Mouse (Mus musculus) midbrain, embryonic 12.5 days (tissue): Measurements from ENCODE around the gene Tubg1. TPM values are rescaled to one million over a fixed set of nuclear protein-coding genes. Genes with fewer than 3 reads are reported as not detected.

ENCODE experiments used
- ATAC-seq: fragments of 200-750 bp; cut with Nextera tagmentation; 2 replicates; pipeline ENCODE4 v1.8.0; 2017; ENCODE audit warnings: low read depth, moderate TSS enrichment, moderate library complexity; ENCODE audit not compliant: low FRiP score
- H3K27ac ChIP-seq: fragments of 300-500 bp; sonication (generic); replicated peaks from 2 replicates; pipeline ENCODE4 v1.5.1; 2016; ENCODE audit warnings: mild to moderate bottlenecking
- H3K27me3 ChIP-seq: fragments of 300-500 bp; sonication (generic); 2 replicates; pipeline ENCODE4 v1.6.1; 2016; ENCODE audit warnings: mild to moderate bottlenecking
- H3K36me3 ChIP-seq: fragments of 300-500 bp; sonication (generic); 2 replicates; pipeline ENCODE4 v1.6.1; 2016
- H3K4me1 ChIP-seq: fragments of 300-500 bp; sonication (generic); 2 replicates; pipeline ENCODE4 v1.6.1; 2016
- H3K4me2 ChIP-seq: fragments of 300-500 bp; sonication (generic); replicated peaks from 2 replicates; pipeline ENCODE4 v1.6.1; 2016; ENCODE audit warnings: mild to moderate bottlenecking, moderate library complexity
- H3K4me3 ChIP-seq: fragments of 300-500 bp; sonication (generic); 2 replicates; pipeline ENCODE4 v1.5.1; 2016; ENCODE audit warnings: mild to moderate bottlenecking
- H3K9ac ChIP-seq: fragments of 300-500 bp; sonication (generic); replicated peaks from 2 replicates; pipeline ENCODE4 v1.6.1; 2016; ENCODE audit warnings: mild to moderate bottlenecking, moderate library complexity
- H3K9me3 ChIP-seq: fragments of 300-500 bp; sonication (generic); 2 replicates; pipeline ENCODE4 v1.6.1; 2016; ENCODE audit warnings: mild to moderate bottlenecking
- WGBS: fragments of 180-500 bp; shearing (Covaris S2); methylation state at CpG from one replicate; pipeline ENCODE4 v1.1.7; 2016; 5-methylcytosine and 5-hydroxymethylcytosine counted together
- polyA plus RNA-seq: library from polyadenylated mRNA; unstranded; fragments of >200 nt; fragmentation: Nextera tagmentation; extraction: Ambion mirVana; gene quantifications from 2 replicates; pipeline ENCODE4 v1.2.1, GENCODE M21; 2016

Gene Tubg1
- polyA plus RNA-seq, 1 experiment from 2014 or later = 97.4 TPM

GRCm38 (mm10) chr11:101131187-101131586 is 11.4 kb downstream of the Tubg1 start:
- Histone ChIP-seq H3K4me1 (no peaks in the 10 kb centered on the region), H3K27me3 (no peaks in the 10 kb centered on the region; the same call in 1 of the 2 replicates), H3K36me3 (peaks cover 13% of the 10 kb centered on the region), H3K9ac (no peak overlapping the region), H3K4me2 (no peak overlapping the region), H3K4me3 (no peak overlapping the region), H3K9me3 (peaks cover 5% of the 10 kb centered on the region; the same call in 1 of the 2 replicates), H3K27ac (no peak overlapping the region)
- WGBS = 96% methylated on average over 2 of the region's 2 CpGs
- no peak for ATAC-seq

- Histone ChIP-seq H3K36me3 (peaks cover 8% of the 10 kb centered on the region), H3K9me3 (peaks cover 5% of the 10 kb centered on the region; the same call in 1 of the 2 replicates), H3K4me3 (no peak overlapping the region), H3K27ac (no peak overlapping the region), H3K27me3 (no peaks in the 10 kb centered on the region; the same call in 1 of the 2 replicates), H3K4me1 (no peaks in the 10 kb centered on the region), H3K9ac (no peak overlapping the region), H3K4me2 (no peak overlapping the region)
- no peak for ATAC-seq
- WGBS = 88% methylated on average over 6 of the region's 6 CpGs
Observed at GRCm38 (mm10) chr11:101131701-101132100, 12.0 kb downstream of the Tubg1 start.

DNA sequence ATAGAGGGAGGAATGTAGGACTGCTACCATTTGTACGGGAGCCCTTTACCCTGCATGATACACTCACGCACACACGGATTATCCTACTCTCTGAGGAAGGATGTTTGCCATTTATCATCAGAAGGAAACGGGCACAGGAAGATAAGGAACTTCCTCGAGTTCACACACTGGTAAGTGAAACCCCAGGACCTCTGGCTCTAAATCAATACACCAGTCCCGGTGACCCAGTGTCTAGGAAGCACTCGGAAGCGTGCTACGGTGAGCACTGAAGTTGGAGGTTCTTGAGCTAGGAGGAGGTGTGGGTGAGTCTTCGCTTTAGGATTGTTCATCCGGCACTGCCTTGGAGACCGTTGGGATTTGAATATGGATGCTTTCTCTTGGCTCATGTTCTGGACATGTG is 13.3 kb downstream of the Tubg1 start:
- no peaks in the 10 kb centered on the region for H3K36me3 ChIP-seq
- H3K27me3 ChIP-seq = no peaks in the 10 kb centered on the region; the same call in 1 of the 2 replicates

DNA sequence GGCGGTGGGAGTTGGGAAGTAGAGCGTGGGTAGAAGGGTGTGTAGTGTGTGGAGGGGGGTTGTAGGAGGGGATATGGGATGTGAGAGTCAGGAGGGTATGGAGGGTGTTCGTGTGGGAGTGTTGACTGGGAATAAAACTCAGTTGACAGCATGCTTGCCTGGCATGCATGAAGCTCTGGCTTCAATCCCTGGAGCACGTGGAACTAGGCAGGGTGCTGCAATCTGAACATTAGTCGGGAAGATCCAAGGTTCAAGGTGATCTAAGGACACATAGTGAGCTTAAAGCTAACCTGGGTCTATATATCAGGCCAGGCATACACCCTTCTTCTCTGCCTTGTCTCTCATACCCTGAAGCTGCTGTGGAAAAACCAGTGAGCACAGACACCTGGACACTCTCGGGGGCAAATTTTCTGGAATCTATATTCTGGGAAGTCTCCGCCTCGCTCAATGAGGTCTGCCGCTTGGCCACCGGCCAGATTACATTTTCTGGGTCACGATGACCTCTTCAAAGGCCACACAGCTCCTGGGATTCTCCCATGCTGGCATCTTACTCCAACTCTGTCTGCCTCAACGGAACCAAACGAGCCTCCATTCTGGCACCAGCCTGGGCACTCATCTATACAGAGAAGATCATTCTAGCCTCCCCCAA is 14.6 kb downstream of the Tubg1 start:
- Histone ChIP-seq H3K9ac (no peak overlapping the region), H3K4me3 (no peak overlapping the region), H3K27me3 (no peaks in the 10 kb centered on the region; the same call in 1 of the 2 replicates), H3K27ac (no peak overlapping the region), H3K36me3 (no peaks in the 10 kb centered on the region), H3K9me3 (no peaks in the 10 kb centered on the region), H3K4me1 (peaks cover 6% of the 10 kb centered on the region; the same call in 1 of the 2 replicates), H3K4me2 (no peak overlapping the region)
- WGBS = 84% methylated on average over 13 of the region's 13 CpGs
- ATAC-seq = no peak

More for the DNA sequence above, 13.3 kb downstream of the Tubg1 start:
- Histone ChIP-seq H3K4me2 (no peak overlapping the region), H3K27ac (no peak overlapping the region), H3K9ac (no peak overlapping the region), H3K4me1 (no peaks in the 10 kb centered on the region), H3K9me3 (no peaks in the 10 kb centered on the region), H3K4me3 (no peak overlapping the region)
- no peak for ATAC-seq
- WGBS = 83% methylated on average over 12 of the region's 12 CpGs

DNA sequence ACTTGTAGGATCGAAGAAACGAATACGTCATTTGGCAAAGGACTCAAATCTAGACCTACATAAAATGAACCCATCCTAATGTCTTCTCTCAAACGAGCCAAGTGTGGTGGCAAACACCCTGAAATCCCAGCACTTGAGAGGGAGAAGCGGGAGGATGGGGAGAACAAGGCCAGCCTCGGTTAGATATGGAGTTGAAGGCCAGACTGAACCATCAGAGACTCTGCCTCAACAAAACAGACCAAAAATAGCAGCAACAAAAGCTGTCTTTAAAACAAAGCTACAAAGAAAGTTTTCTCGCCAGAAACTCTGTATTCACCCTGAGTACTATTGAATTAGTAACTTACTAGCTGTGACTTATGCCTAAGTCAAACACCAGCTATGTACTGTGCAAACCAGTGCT is 17.3 kb downstream of the Tubg1 start:
- H3K9ac ChIP-seq = no peak overlapping the region
- H3K4me3 ChIP-seq = no peak overlapping the region
- WGBS = 84% methylated on average over 7 of the region's 7 CpGs
- H3K27ac ChIP-seq = no peak overlapping the region
- no peak overlapping the region for H3K4me2 ChIP-seq
- H3K4me1 ChIP-seq = peaks cover 9% of the 10 kb centered on the region; the same call in 1 of the 2 replicates
- H3K36me3 ChIP-seq = no peaks in the 10 kb centered on the region
- ATAC-seq = no peak
- no peaks in the 10 kb centered on the region for H3K9me3 ChIP-seq
- peaks cover 12% of the 10 kb centered on the region for H3K27me3 ChIP-seq

DNA sequence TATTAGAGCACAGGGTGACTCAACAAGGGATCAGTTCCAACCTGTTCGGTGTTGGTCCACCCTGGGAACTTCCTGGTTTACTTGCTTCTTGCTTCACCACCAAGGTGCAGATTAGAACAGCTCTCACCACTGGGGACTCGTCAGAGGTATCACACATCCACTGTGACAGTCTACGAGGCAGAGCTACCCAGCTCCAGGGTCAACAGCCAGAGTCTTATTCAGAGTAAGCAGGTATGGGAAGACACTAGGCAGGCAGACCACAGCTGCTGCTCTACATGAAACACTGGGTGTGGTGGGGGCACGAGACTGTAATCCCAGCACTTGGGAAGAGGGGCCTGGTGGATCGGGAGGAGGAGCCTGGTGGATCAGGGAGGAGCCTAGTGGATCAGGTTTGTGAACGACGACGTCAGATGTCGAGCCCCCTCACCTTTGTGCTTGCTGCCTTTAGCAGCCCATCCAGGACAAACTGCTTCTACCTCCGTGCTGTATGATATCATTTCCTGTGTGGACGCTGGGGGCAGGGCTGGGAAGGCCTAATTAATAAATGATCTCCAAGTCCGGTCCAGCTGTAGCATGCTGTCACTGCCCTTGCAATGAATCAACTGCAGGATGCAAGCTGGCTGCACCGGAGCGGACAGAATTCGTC is 18.9 kb downstream of the Tubg1 start:
- no peaks in the 10 kb centered on the region for H3K36me3 ChIP-seq
- H3K4me1 ChIP-seq = peaks cover 13% of the 10 kb centered on the region
- H3K27me3 ChIP-seq = peaks cover 13% of the 10 kb centered on the region
- H3K9me3 ChIP-seq = no peaks in the 10 kb centered on the region
- H3K9ac ChIP-seq = peak overlapping the region; percentile 11; the same call in 1 of the 2 replicates
- WGBS = 29% methylated on average over 15 of the region's 15 CpGs
- peak overlapping the region; percentile 14; the same call in 1 of the 2 replicates for H3K4me3 ChIP-seq
- ATAC-seq = no peak; the same call in 1 of the 2 replicates
- peak overlapping the region; percentile 35 for H3K27ac ChIP-seq
- peak overlapping the region; percentile 32 for H3K4me2 ChIP-seq

GRCm38 (mm10) chr11:101140164-101140819 is 20.6 kb downstream of the Tubg1 start:
- no peaks in the 10 kb centered on the region for H3K36me3 ChIP-seq
- peaks cover 13% of the 10 kb centered on the region for H3K27me3 ChIP-seq
- ATAC-seq = no peak
- H3K4me2 ChIP-seq = peak overlapping the region; percentile 42
- peak overlapping the region; percentile 24 for H3K4me3 ChIP-seq
- H3K4me1 ChIP-seq = peaks cover 17% of the 10 kb centered on the region
- no peaks in the 10 kb centered on the region for H3K9me3 ChIP-seq
- 41% methylated on average over 27 of the region's 27 CpGs for WGBS
- no peak overlapping the region for H3K9ac ChIP-seq
- no peak overlapping the region for H3K27ac ChIP-seq

GRCm38 (mm10) chr11:101141088-101141487 is 21.4 kb downstream of the Tubg1 start:
- Histone ChIP-seq H3K9ac (no peak overlapping the region), H3K4me3 (no peak overlapping the region), H3K9me3 (no peaks in the 10 kb centered on the region), H3K4me2 (no peak overlapping the region), H3K36me3 (no peaks in the 10 kb centered on the region), H3K4me1 (peaks cover 17% of the 10 kb centered on the region), H3K27ac (no peak overlapping the region), H3K27me3 (peaks cover 13% of the 10 kb centered on the region)
- no peak for ATAC-seq
- WGBS = 79% methylated on average over 8 of the region's 8 CpGs

GRCm38 (mm10) chr11:101142215-101142967 is 22.7 kb downstream of the Tubg1 start:
- H3K4me2 ChIP-seq = no peak overlapping the region
- H3K9me3 ChIP-seq = no peaks in the 10 kb centered on the region
- H3K36me3 ChIP-seq = no peaks in the 10 kb centered on the region
- WGBS = 88% methylated on average over 10 of the region's 10 CpGs
- H3K4me3 ChIP-seq = no peak overlapping the region
- ATAC-seq = no peak
- no peak overlapping the region for H3K9ac ChIP-seq
- H3K27ac ChIP-seq = no peak overlapping the region
- peaks cover 21% of the 10 kb centered on the region for H3K4me1 ChIP-seq
- H3K27me3 ChIP-seq = peaks cover 13% of the 10 kb centered on the region

- ATAC-seq = peak; percentile 76
- Histone ChIP-seq H3K9ac (peak overlapping the region; percentile 41; the same call in 1 of the 2 replicates), H3K4me1 (peaks cover 19% of the 10 kb centered on the region), H3K9me3 (no peaks in the 10 kb centered on the region), H3K4me2 (peak overlapping the region; percentile 53), H3K36me3 (no peaks in the 10 kb centered on the region), H3K27me3 (peaks cover 13% of the 10 kb centered on the region), H3K27ac (peak overlapping the region; percentile 70), H3K4me3 (peak overlapping the region; percentile 25)
- WGBS = 22% methylated on average over 19 of the region's 19 CpGs
Observed at GRCm38 (mm10) chr11:101143338-101144225, 23.8 kb downstream of the Tubg1 start.

DNA sequence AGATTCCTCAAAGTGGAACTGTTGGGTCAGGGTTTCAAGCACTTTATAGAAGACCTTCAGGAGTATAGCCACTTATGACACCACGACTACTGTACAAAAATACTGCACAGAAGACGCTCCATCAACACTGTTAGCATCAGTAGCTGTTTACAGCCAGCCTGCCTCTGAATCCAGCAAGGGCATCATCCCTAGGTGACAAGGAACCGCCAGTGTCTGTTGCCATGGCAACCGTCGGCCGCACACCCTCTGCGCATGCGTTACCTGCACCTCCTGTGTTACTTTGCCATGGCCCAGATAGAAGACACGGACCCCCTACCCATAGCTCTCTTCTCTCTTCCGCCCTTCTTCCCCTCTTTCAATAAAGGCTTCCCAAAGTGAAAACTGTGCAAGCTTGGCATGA is 26.6 kb downstream of the Tubg1 start:
- H3K9ac ChIP-seq = no peak overlapping the region
- H3K36me3 ChIP-seq = no peaks in the 10 kb centered on the region
- H3K27me3 ChIP-seq = peaks cover 6% of the 10 kb centered on the region
- no peak for ATAC-seq
- H3K27ac ChIP-seq = peak overlapping the region; percentile 44; the same call in 1 of the 2 replicates
- H3K4me1 ChIP-seq = peaks cover 22% of the 10 kb centered on the region
- WGBS = 17% methylated on average over 10 of the region's 10 CpGs
- no peaks in the 10 kb centered on the region for H3K9me3 ChIP-seq
- H3K4me2 ChIP-seq = peak overlapping the region; percentile 9; the same call in 1 of the 2 replicates
- no peak overlapping the region for H3K4me3 ChIP-seq
